Mouse (Mus musculus) gastrocnemius, postnatal 10 days (tissue): ENCODE data around the gene Tapbpl. TPM values are rescaled to one million over a fixed set of nuclear protein-coding genes. Genes with fewer than 3 reads are reported as not detected.

Experiments
- DNase-seq: peaks from one replicate; pipeline ENCODE4 v3.0.0; 2021; ENCODE audit warnings: mixed read lengths
- microRNA-seq, 2 experiments: library from miRNA; unstranded; fragments of <30 nt; microRNA quantifications; one replicate each; pipeline ENCODE4 v1.2.0; 2021
- total RNA-seq, 2 experiments: library from RNA; stranded (reverse); gene quantifications; 2 replicates each; pipeline ENCODE4 v1.2.3; 2021

Tapbpl gene
- total RNA-seq, 2 experiments from 2014 or later = 2.7 to 3.1 TPM

DNA sequence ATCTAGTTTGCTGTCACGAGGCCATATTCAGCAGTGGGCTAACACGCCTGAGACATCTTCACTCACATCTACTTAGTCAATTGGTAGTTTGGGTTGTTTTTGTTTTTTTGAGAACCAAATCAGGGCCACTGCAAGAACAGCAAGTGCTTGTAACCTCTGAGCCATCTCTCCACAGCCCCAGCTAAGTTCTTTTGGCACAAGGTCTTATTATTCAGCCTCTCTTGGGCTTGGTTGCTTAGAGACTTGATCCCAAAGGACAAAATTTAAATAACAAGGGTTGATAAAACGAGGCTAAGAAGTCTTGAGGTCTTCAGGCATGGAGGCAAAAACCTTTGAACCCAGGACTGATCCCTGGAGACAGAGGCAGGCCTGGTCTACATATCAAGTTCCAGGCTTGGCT is 35.4 kb downstream of the Tapbpl start:
- DNase-seq = no peak

GRCm38 (mm10) chr6:125195541-125196075 is 36.1 kb downstream of the Tapbpl start:
- no peak for DNase-seq

DNA sequence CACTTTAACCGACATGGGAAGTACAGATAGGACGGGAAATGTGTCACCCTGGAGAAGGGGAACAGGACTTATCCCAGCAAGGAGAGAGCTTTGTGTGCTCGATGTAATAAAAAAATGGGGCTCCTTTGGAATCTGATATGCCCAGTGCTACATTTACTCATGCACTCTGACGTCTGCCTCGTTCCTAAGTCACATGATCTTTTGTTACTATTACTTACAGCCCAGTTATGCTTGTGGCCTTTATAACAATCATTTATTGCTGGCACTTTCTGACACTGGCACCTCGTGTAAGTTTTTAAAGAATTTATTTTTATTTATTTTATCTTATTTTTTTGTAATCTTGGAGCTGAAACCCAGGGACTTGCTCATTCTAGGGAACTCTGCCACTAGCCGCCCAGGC is 38.3 kb downstream of the Tapbpl start:
- DNase-seq = no peak

- DNase-seq = no peak
Measured at GRCm38 (mm10) chr6:125192841-125193240, 38.8 kb downstream of the Tapbpl start.

GRCm38 (mm10) chr6:125192016-125192714 is 39.5 kb downstream of the Tapbpl start:
- peak; percentile 88 for DNase-seq

- DNase-seq = peak; percentile 98
Measured at GRCm38 (mm10) chr6:125191332-125192015, 40.2 kb downstream of the Tapbpl start, which contains the start of the genes Ncapd2 and Mrpl51. Gene Ncapd2, minus strand, starts transcription at chr6:125191701. Gene Mrpl51, plus strand, starts transcription at chr6:125191801.

GRCm38 (mm10) chr6:125190816-125191215 is 40.8 kb downstream of the Tapbpl start:
- DNase-seq = no peak

DNA sequence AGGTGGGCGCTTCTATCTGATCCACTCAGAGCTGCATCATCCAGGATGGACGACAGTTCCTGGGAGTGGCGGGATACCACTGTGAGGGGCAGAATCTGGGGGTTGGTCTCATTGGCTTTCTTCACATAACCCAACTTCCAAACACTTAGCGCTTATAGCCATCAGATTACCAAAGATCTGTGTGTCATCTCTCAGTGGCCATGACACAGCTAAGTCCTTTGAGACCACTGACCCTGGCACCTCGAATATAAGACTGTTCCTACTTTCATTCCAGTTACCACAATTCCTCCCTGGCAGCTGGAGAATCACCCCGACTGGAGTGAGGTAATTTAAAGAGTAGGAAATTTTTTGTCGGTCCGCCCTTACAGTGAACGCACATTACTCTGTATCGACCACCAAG is 45.5 kb downstream of the Tapbpl start:
- DNase-seq = no peak

- no peak for DNase-seq
Measured at GRCm38 (mm10) chr6:125182133-125182532, 49.5 kb downstream of the Tapbpl start.

DNA sequence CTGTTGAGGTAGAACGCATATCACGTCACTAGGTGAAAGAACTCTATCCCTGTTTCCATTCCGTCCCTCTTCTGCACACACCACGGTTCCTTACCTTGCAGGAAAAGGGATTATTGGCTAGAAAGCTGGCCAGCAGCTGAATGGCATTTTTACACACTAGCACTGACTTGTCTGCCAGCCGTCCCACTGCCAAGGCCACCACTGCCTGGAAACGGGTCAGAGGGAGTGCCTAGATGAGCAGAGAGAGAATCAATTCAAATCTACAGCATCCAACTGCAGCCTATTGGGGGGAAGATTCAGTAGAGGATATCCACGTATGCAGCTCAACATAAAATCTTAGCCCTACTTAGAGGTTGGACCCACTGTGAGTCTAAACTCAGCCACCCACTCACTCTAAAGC is 52.1 kb downstream of the Tapbpl start:
- DNase-seq = no peak

DNA sequence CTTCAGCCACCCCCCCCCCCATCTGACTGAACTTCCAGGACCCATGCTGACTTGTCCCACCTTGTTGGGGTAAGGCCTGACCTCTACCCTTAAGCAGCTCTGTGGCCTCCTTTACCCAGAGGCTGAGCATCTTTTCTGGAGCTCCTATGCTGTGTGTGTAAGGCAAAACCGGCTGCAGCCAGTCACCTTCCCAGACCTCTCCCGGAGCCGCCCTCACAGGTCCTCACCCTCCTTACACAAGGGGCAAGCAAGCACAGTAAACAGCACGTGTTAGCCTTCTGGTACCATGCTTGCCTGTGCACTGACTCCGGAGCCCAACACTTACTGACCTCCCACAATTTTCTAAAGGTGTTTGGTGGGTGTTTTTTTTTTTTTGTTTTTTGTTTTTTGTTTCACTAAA is 56.2 kb downstream of the Tapbpl start:
- no peak for DNase-seq

Small RNAs within 50 kb of the gene (microRNA-seq; reads per million reads assigned to microRNA genes)
- 0 reads per million in 2 experiments for gene Mir3098
- gene Mir8113 = 0 reads per million in 2 experiments

Other genes with a start within 250 kb of the Tapbpl start
- under 1 TPM; 0.61 TPM for gene Pianp, start 235.2 kb downstream of the Tapbpl start, total RNA-seq
- gene Zfp384, start 222.7 kb downstream of the Tapbpl start, total RNA-seq = 10 to 100 TPM; 21.9 to 27.4 TPM
- 10 to 100 TPM; 33.4 to 42.7 TPM for gene Ing4, start 192.1 kb downstream of the Tapbpl start, total RNA-seq
- 1 to 10 TPM; 2.7 to 4.7 TPM for gene Acrbp, start 182.2 kb downstream of the Tapbpl start, total RNA-seq
- gene Lpar5, start 163.9 kb downstream of the Tapbpl start, total RNA-seq = under 1 TPM; 0.16 to 0.41 TPM
- gene Chd4, start 135.9 kb downstream of the Tapbpl start, total RNA-seq = 100 to 1,000 TPM; 108 to 125 TPM
- gene Nop2, start 100.0 kb downstream of the Tapbpl start, total RNA-seq = 10 to 100 TPM; 16.0 to 21.1 TPM
- gene Iffo1, start 86.6 kb downstream of the Tapbpl start, total RNA-seq = 10 to 100 TPM; 50.8 to 60.1 TPM
- gene Gapdh, start 65.4 kb downstream of the Tapbpl start, total RNA-seq = 1,000 to 10,000 TPM; 7,536 to 8,309 TPM
- gene Ncapd2, start 40.2 kb downstream of the Tapbpl start, total RNA-seq = 10 to 100 TPM; 28.3 to 41.5 TPM
- gene Mrpl51, start 40.1 kb downstream of the Tapbpl start, total RNA-seq = 100 to 1,000 TPM; 212 to 236 TPM
- gene Vamp1, start 16.3 kb downstream of the Tapbpl start, total RNA-seq = 1 to 10 TPM; 8.4 to 9.1 TPM
- gene Cd27, start 5.2 kb upstream of the Tapbpl start, total RNA-seq = under 1 TPM in 1 of 2 experiments, not detected in 1; 0.14 TPM
- not detected for gene Tuba3a, start 54.2 kb upstream of the Tapbpl start, total RNA-seq
- 10 to 100 TPM; 34.0 to 36.1 TPM for gene Ltbr, start 82.0 kb upstream of the Tapbpl start, total RNA-seq
- under 1 TPM; 0.31 to 0.43 TPM for gene Scnn1a, start 88.8 kb upstream of the Tapbpl start, total RNA-seq
- 10 to 100 TPM; 43.8 to 58.8 TPM for gene Tnfrsf1a, start 117.5 kb upstream of the Tapbpl start, total RNA-seq
- gene Plekhg6, start 148.9 kb upstream of the Tapbpl start, total RNA-seq = under 1 TPM in 1 of 2 experiments, not detected in 1; 0.07 TPM